Mouse (Mus musculus): ENCODE measurements around the gene Cbx2. TPM values are rescaled to one million over a fixed set of nuclear protein-coding genes. Genes with fewer than 3 reads are reported as not detected.

The Cbx2 gene
- total RNA-seq, 2 experiments from 2014 or later: 1.4 to 1.9 TPM

DNA sequence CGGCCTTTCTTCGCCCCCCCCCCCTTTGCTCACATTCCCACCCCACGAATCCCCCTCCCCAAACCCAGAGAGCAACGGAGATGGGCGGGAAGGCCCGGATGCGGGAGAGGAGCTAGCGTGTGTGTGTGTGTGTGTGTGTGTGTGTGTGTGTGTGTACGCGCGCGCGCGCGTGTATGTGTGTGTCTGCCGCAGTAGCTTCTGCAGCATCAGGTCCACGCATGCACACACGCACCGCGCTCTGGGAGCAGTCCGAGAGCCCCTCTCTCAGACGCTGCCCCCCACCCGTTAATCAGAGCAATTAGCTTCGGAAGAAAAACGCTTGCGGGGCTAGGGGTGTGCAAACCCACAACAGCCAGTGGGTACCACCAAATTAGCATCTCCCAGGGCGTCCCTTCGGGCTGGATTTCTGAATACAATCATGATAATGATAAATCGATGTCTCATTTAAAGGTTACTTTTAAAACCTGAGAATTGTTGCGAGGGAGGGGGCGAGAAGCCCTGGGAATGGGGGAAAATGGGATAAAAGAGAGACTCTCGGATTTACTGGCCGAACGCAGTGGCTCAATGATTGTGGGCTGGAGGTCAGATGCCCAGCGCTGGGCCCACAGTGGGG lies 31.1 kb downstream of the Cbx2 start:
- DNase-seq: no peak
- intact Hi-C loops (cut with DNase I; ENCODE audit: low total_unique reads): no loop called here

DNA sequence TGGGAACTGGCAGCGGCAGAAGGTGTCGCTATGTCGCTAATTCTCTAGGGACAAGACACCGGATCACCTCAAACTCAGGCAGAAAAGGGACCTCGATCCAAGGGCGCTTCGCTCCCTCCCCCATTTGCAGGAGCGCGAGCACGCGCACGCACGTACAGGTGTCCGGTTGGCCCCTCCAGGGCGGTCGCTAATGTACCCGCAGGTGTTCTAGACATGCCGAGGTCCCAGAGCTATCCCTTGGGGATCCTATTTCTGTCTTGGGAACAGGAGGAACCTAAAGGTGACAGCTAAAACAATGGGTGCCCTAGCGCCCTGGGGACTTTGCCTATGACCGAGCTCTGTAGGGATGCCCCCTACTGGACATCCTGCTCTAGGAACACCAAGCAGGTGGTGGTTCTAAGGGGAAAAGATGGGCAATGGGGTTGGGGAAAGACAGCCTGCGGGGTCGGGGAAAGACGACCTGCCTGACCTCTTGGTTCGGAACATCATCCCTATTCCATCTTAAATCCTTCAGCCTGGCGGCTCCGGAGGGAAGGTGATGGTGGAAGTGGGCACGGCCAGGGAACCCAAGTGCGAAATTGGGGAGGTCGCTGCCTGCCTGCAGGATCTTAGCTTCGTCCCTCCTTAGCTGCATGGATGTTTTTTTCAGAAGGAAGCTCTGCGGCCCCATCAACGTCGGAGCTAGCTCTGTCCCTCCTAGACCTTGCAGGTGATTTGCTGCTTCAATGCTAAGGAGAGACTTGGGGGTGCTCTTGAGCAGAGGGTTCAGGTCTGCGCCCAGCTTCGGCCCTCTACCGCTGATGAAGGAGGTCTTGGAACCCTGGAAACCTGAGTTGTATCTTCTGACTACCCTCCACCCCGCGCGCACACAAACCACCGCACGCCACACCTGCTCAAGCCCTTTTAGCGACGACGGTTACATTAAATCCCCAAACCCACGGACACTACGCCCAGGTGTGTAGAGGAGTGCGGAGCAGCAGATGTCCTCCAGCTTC lies 31.9 kb downstream of the Cbx2 start:
- no peak for DNase-seq
- intact Hi-C loops (cut with DNase I; ENCODE audit: low total_unique reads): no loop called here

DNA sequence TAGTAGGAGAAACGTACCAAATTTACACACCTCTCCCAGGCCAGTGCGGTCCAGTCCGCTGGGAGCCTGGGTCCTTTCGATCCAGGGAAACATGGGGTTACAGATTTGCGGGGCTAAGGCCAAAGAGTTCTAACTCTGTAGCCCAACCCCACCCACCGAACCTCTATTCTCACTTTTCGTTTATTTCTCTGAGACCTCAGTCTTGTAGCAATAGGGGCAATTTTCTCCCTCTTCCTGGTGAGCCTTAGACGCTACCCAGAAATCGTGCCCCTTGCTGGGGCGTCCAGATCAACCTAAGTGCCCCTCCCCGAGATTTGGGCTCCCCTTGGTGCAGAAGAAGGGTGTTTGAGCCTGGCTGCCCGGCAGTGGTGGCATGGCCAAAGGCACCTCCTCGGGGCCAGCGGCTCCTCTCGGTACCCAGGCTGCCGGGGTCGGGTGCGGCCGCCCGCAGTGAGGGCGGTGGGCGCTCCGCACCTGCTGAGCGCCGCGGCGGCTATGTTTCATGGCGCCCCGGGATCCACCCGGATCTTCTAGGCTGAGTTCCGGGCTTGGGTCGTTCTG lies 32.9 kb downstream of the Cbx2 start:
- no peak for DNase-seq
- intact Hi-C loops (cut with DNase I; ENCODE audit: low total_unique reads): no loop called here

DNA sequence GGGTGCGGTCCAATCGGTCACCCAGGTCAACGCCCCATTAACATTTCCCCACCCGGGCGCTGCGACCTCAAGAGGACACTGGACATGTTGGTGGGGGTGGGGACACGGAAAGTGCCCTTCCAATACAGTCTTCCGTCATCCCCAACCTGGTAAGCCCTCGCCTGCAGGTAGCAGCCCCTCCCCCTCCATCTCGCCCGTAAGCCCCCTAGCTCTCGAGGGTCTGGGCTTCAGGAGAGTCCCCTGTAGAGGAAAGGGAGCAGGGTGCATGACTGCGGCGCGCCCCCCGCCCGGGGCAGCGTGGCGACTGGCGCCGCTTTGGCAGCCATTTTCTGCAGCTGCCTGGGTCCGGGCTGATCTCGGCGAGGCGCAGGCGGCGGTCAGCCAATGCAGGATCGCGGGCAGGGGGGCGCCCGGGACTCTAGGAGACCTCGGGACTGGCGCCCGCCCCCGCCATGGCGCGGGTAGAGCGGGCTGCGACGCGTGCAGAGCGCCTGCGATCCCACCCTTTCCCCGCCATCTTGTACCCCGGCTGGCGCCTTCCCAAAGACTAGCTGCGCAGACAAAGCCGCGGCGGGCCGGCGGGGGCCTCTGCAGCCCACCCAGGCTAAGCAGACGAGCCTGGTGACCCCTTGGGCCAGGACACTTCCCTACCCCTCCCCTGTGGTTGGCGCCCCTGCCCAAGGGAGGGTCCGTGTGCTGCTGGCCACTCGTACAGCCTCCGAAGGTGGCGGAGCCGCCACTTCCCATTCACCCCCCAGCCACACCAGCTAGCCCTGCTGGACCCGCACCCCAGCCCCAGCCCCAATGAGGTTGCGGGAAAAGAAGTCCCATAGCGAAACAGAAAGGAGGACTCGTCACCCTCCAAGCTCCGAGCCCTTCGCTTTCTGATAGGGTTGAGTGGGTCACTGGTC lies 33.8 kb downstream of the Cbx2 start:
- no peak for DNase-seq
- intact Hi-C loops (cut with DNase I; ENCODE audit: low total_unique reads): no loop called here

DNA sequence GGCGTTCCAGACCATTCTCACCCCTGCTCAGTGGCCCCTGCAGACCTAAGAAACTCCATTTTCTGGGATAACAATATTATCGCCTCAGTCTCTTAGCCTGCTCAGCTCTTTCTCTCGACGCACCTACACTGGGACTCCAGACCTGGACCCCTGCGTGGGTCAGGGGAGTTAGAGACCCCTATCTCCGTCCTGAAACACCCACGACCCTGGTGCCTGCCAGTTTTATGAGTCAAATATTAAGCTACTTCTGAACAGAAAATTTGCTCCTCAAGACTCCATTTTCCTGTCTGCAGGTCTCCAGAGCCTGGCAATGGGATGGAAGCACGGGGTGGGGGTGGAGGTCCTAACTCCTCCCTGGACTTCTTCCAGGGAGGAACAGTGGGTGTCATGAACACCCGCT lies 34.5 kb downstream of the Cbx2 start:
- no peak for DNase-seq
- intact Hi-C loops (cut with DNase I; ENCODE audit: low total_unique reads): no loop called here

DNA sequence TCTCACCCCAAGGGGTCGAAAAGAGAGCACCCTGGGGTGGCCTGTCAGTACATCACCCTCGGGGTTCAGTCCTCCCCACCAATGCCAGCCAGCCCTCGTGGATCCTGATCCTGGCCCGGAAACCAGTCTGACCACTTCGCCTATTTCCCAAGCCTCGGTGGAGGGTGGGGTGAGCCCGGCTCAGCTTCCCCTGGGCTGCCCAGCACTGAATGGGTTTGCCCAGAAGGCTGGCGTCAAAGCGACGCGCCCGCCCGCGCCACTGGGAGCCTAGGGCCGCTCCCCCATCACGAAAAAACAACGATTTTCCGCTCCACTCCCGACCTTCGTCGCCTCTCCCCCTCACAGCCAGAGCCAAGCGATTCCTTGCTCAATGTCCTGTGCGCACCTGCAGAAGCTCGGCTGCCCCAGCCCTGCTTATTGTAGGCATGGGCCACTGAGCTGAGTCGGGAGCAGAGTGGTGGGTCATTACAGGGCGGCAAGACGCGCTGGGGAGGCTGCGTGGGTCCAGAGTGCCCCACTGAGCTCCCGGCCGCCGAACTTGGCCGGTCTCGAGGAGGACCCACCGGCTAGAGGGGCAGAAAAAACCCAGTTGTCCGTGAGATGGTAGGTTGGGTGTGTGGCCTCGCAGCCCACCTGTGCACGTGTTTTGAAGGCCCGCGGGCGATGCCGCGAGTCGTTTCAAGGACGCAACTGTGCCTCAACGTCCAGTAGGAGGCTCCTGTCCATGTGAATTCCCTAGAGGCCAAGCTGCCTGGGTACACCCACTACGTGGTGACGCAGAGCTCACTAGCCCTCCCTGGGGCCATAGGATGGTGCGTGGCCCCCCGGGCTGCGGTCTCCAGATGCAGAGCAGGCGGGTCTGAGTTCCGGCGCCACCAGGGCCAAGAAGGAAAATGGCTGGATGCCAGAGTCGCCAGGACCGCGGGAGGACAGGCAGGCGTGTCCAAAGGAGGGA lies 35.6 kb downstream of the Cbx2 start:
- DNase-seq: no peak

DNA sequence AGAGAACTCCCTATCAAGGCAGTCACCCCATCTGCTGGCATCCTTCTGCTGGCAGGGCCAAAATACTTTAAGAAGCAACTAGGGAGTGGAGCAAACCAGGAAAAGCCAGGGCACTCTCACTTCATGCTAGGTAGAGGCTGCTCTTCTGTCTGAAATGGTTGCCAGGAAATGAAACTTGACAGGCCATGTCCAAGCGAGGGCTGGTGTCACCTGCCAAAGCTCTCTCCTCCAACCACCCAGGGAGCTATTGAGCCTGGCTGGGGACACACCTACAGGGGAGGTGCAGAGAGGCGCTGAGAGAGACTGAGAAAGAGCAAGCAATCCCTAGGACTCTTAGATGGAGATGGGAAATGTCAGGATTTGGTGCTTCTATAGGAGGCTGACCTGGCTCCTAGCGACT lies 36.5 kb downstream of the Cbx2 start:
- DNase-seq: no peak
- intact Hi-C loops (cut with DNase I; ENCODE audit: low total_unique reads): no loop called here

More for the DNA sequence above, 35.6 kb downstream of the Cbx2 start:
- intact Hi-C loops (cut with DNase I; ENCODE audit: low total_unique reads): no loop called here

DNA sequence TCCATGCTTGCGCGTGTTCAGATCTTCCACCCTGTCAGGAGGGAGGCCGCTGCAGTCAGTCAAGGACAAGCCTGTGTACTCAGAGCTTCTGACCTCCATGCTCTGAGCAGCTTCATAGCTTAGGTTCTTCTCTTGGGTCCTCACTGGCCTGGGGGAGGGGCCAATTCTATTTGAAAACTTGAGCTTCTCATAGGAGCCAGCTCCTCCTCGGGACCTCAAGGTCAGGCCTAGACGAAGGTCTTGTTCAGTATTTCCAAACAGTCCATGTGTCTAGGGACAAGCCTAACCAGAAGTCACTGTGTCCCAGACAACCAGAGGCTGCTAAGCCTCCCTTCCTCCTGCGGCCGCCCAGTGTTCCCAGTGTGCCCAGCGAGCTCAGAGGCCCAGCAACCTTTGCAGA lies 44.1 kb downstream of the Cbx2 start:
- intact Hi-C loops (cut with DNase I; ENCODE audit: low total_unique reads): no loop called here
- DNase-seq: no peak

DNA sequence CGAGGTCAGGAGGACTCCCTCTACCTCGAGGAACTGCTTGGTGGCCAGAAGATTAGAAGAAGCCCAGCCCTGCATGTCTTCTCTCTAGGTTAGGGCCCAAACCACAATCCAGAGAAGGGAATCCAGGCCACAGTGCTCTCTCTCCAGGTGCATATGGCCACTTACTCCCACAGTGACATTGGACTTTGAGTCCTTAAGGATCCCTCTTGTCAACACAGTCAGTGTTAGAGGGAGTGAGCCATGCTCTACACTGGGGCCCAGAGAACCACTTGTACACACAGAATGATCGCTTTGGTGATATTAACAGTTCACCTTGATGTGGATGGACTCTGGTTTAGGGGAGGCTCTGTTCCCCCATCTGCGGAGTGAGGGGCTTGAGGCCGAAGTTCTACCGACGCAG lies 49.5 kb downstream of the Cbx2 start:
- intact Hi-C loops (cut with DNase I; ENCODE audit: low total_unique reads): no loop called here
- DNase-seq: no peak

DNA sequence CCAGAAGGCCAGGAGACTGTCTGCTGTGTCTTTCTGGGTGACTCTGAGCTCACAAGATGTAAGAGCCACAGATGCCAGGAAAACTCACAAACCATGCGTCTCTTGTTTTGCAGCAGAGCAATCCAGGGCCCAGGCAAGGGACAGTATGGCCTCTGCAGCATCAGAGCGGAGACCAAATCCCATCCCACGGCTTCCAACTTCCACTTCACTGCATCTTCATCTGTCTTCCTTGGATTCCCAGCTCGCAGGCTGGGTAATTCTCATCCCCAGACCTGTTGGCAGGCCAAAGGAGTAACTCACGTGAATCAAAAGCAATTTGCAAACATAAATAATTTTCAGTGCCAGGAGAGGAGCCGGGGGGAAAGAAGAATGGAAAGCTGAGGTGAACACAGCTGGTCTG lies 50.2 kb downstream of the Cbx2 start:
- DNase-seq: no peak
- intact Hi-C loops (cut with DNase I; ENCODE audit: low total_unique reads): no loop called here

DNA sequence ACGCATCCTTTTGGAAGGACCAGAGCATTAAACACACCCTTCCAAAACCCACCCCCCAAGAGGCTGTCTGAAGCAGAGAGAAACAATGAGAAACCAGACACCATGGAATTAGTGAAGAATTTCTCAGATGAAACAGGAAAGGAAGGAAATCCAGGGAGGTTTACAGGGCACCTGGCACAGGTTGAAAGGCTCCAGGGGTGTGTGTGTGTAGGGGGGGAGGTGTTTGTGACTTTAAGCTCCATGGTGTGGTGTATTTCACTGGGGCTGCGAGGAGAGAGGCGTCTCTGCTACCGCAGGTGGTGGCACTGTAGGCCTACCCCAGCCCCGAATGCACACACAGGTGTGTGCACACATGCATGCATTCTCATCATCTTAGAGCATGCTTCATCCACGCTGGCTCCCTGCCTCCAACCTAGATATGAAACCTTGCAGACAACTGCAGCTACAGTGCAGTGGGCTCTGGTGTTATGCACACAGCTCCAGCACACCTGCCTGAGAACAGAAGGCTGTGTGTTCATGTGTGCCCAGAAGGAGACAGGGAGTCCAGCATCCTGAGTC lies 51.2 kb downstream of the Cbx2 start:
- no peak for DNase-seq
- intact Hi-C loops (cut with DNase I; ENCODE audit: low total_unique reads): no loop called here

DNA sequence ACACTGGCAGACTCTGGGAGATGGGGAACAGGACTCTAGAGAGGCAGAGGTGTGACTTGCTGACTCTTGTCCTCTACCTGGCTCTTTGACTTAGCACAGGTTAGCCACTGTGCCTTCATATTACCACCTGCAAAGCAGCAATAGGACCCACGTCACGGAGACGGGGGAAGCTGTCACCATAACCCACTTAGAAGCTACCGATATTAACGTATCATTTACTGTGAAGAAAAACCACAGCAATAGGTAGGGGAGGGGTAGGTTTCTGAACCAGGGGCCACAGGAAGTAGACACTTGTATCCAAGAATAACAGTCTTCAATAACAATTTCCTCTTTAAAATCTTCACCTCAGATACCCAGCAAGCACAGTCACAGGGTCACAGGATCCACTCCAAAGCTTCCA lies 53.0 kb downstream of the Cbx2 start:
- DNase-seq: no peak
- intact Hi-C loops (cut with DNase I; ENCODE audit: low total_unique reads): no loop called here

DNA sequence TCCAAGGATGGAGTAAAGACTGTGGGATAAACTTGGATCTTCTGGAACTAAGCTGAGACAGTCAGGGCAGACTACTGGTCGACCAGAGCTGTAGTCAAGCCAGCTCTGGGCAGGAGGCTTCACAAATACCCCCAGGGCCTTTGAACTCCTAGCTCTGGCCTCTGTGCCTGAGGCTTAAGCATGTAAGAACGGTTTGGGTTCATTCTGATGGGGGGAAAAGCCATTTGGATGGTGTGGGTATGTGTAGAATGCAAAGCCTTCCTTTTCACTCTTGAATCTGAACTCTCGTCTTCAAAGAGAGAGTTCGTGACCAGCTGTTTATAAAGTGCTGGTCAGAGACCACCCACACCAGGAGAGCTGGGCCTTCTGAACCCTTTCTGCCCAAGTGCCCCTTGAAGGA lies 55.0 kb downstream of the Cbx2 start:
- DNase-seq: no peak
- intact Hi-C loops (cut with DNase I; ENCODE audit: low total_unique reads): no loop called here

DNA sequence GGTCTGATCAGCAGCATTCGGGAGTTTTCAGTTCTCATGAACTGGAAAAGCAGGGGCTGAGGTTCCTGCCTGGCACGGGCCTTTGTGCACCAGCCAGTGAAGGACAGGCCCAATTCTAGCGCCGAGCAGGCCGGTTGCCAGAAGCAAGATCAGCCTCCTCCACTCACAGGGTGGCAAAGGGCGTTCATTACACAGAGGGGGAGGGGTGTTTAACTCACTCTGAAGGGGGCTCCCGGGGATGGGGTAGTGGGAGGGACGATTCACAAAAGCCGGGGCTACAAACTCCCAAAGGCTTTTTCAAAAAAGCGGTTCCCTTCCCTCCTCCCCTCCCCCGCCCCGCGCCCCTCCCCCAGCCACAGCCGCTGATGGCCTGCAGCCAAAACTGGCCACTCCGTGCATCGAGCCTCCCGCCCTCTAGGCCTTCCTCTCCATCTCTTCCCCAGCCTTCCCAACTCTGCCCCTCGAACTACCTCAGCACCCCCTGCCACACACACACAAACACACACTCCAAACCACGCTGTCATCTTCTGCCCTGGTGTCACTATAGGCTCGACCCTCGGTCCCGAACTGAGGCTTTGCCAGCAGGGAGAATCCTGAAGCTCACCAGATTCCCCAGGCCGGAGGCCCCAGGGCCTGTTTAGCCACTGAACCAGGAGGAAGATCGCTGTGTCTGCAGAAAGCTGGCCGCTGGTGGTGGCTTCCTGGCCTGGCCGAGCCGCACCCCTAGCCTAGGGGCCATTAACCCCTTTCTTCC lies 56.1 kb downstream of the Cbx2 start:
- no peak for DNase-seq
- intact Hi-C loops (cut with DNase I; ENCODE audit: low total_unique reads): no loop called here

DNA sequence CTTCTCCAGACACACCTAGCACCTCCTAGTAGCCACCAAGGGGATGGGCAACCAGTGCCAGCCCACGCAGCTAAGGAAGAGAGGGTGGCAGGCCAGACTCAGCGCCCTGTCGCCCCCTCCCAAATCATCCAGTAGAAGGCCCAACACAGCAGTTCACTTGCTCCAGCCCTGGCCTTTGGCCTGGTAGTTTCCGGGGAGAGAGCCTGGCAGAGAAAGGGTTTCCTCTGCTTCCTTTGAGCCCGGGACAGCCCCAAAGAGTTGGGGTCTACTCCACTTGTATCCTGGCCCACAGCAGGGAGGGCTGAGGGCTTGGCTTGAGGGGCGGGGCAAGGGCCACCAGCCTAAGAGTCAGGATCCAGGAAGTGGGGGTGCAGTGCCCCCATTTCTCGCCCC lies 56.7 kb downstream of the Cbx2 start:
- intact Hi-C loops (cut with DNase I; ENCODE audit: low total_unique reads): no loop called here
- DNase-seq: no peak

DNA sequence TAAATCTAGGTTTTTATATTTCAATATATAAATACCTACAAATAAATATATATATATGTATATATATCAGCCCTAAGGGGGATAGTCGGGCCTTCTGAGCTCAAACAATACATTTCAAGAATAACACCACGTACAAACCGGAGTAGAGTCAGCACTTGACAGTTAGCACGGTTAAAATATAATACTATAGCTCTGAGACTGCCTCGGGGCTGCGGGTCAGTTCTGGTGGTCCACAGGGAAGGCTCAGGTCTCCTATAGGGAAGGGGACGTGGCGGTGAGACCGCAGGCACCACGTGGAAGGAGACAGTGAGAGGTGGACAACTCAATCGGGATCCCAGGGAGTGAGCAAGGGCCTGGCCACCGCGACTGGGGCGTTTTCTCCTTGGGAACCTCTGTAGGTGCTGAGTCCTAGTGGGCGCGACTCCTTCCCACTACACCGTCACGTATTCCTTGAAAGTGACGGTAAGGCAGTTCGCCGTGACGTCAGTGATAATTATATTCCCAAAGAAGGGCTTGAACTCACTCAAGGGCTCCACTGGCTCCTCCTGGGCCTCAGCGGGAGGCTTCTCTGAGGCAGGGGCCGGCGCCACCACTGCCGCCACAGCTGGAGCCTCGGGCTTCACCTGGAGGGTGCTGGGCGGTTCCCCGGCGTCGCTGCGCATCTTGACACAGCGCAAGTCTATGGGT lies 57.8 kb downstream of the Cbx2 start:
- DNase-seq: no peak
- intact Hi-C loops (cut with DNase I; ENCODE audit: low total_unique reads): loop anchor here (10.0 kb wide), 2 partner anchors 46 to 104 kb away; no protein-coding TSS in a partner anchor
